Mouse (Mus musculus) heart, embryonic 14.5 days (tissue): Measurements from ENCODE around the gene Fbxl16. TPM values are rescaled to one million over a fixed set of nuclear protein-coding genes. Genes with fewer than 3 reads are reported as not detected.

Experiments
- ATAC-seq: fragments of 200-750 bp; cut with Nextera tagmentation; 2 replicates; pipeline ENCODE4 v1.8.0; 2017; ENCODE audit warnings: low read depth, moderate TSS enrichment; ENCODE audit not compliant: insufficient number of reproducible peaks, insufficient read depth, low FRiP score
- H3K27ac ChIP-seq, 2 experiments: fragments of 200-500 bp in 1 of 2; fragments of 300-500 bp in 1 of 2; sonication (generic) in 1 of 2; replicated peaks in 1 of 2; 2 replicates each; pipeline ENCODE4 v1.5.1; 2012 to 2014; ENCODE audit warnings: low read depth in 2 of 2, low read length in 2 of 2, control low read depth in 1 of 2, mild to moderate bottlenecking in 1 of 2, mixed read lengths in 1 of 2; ENCODE audit not compliant: control insufficient read depth in 1 of 2, insufficient read depth in 1 of 2
- H3K27me3 ChIP-seq: fragments of 300-500 bp; sonication (generic); 2 replicates; pipeline ENCODE4 v1.6.1; 2014; ENCODE audit warnings: mild to moderate bottlenecking, low read length, control low read depth; ENCODE audit not compliant: control insufficient read depth, insufficient read depth
- H3K36me3 ChIP-seq: fragments of 300-500 bp; sonication (generic); 2 replicates; pipeline ENCODE4 v1.6.1; 2014; ENCODE audit warnings: mild to moderate bottlenecking, control low read depth, low read length, mixed read lengths; ENCODE audit not compliant: control insufficient read depth, insufficient read depth
- H3K4me1 ChIP-seq, 2 experiments: fragments of 200-500 bp in 1 of 2; fragments of 300-500 bp in 1 of 2; sonication (generic) in 1 of 2; 2 replicates each; pipeline ENCODE4 v1.6.1; 2012 to 2014; ENCODE audit warnings: low read length in 2 of 2, control low read depth in 1 of 2, mixed read lengths in 1 of 2; ENCODE audit not compliant: control insufficient read depth in 2 of 2, insufficient read depth in 2 of 2
- H3K4me2 ChIP-seq: fragments of 300-500 bp; sonication (generic); 2 replicates; pipeline ENCODE4 v1.6.1; 2014; ENCODE audit warnings: mild to moderate bottlenecking, low read length
- H3K4me3 ChIP-seq, 2 experiments: fragments of 200-500 bp in 1 of 2; fragments of 300-500 bp in 1 of 2; sonication (generic) in 1 of 2; 2 replicates each; pipeline ENCODE4 v1.5.1; 2012 to 2014; ENCODE audit warnings: low read length in 2 of 2, mild to moderate bottlenecking in 2 of 2, control low read depth in 1 of 2, low read depth in 1 of 2, moderate library complexity in 1 of 2; ENCODE audit not compliant: control insufficient read depth in 1 of 2, insufficient read depth in 1 of 2
- H3K9ac ChIP-seq: fragments of 300-500 bp; sonication (generic); 2 replicates; pipeline ENCODE4 v1.6.1; 2014; ENCODE audit warnings: mild to moderate bottlenecking, low read length
- H3K9me3 ChIP-seq: fragments of 300-500 bp; sonication (generic); 2 replicates; pipeline ENCODE4 v1.6.1; 2016; ENCODE audit warnings: low read length, control low read depth; ENCODE audit not compliant: control insufficient read depth
- WGBS: fragments of 180-500 bp; shearing (Covaris S2); extraction: QIAGEN DNeasy Blood & Tissue Kit; methylation state at CpG from one replicate; pipeline ENCODE4 v1.1.7; 2014; 5-methylcytosine and 5-hydroxymethylcytosine counted together
- polyA plus RNA-seq: library from polyadenylated mRNA; unstranded; fragments of >200 nt; fragmentation: Nextera tagmentation; extraction: Ambion mirVana; gene quantifications from 2 replicates; pipeline ENCODE4 v1.2.1, GENCODE M21; 2014

Gene Fbxl16
- polyA plus RNA-seq, 1 experiment from 2014 or later: 1.1 TPM

DNA sequence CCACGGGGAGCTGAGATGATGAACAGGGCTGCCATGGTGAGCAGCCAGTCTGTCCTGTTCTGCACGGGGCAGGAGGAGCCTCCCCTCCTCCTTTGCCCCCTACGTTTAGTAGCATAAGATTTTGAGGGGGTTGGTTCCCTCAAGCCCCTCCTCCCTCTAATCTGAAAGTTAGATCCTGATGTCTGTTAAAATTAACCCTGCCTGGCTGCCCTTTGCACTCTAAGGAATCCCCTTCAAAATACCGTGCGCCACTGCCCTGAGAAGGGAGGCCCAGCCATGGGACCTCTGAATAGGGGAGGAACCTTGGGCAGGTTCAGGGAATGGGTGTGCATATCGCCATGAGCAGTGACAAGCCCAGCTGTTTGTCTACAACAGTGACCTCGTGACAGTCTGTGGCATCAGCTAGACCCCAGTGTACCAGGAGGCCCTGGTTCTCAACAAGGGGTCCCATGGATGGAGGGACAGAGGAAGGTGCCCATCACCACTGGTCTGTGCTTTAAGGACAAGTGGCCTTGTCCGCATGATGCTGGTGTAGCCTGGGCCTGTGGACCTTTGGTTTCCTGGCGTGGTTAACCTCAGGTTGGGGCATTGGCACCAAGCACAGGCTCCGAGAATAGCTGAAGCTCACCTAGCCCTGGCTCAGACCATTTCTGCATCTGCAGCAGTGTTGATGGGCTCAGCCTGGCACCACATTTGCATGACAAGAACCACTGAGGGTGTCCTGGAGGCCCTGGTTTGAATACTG, 33.4 kb upstream of the Fbxl16 start:
- Histone ChIP-seq H3K4me3 (no peak overlapping the region), H3K4me1 (peaks cover 5 to 8% of the 10 kb centered on the region in 2 experiments), H3K27me3 (no peaks in the 10 kb centered on the region), H3K9me3 (no peaks in the 10 kb centered on the region), H3K9ac (no peak overlapping the region), H3K27ac (no peak overlapping the region), H3K36me3 (peaks cover 38% of the 10 kb centered on the region), H3K4me2 (no peak overlapping the region)
- ATAC-seq: no peak
- 82% methylated on average over 10 of the region's 10 CpGs for WGBS

- no peak overlapping the region for H3K4me2 ChIP-seq
- H3K27me3 ChIP-seq: no peaks in the 10 kb centered on the region
- no peaks in the 10 kb centered on the region for H3K9me3 ChIP-seq
- peaks cover 63% of the 10 kb centered on the region for H3K36me3 ChIP-seq
- H3K4me1 ChIP-seq: peaks cover 5 to 10% of the 10 kb centered on the region in 2 experiments
- H3K9ac ChIP-seq: no peak overlapping the region
- no peak overlapping the region for H3K4me3 ChIP-seq
- WGBS: 94% methylated on average over 5 of the region's 5 CpGs
- no peak for ATAC-seq
- H3K27ac ChIP-seq: no peak overlapping the region
Observed at GRCm38 (mm10) chr17:25777948-25778347, 30.9 kb upstream of the Fbxl16 start.

DNA sequence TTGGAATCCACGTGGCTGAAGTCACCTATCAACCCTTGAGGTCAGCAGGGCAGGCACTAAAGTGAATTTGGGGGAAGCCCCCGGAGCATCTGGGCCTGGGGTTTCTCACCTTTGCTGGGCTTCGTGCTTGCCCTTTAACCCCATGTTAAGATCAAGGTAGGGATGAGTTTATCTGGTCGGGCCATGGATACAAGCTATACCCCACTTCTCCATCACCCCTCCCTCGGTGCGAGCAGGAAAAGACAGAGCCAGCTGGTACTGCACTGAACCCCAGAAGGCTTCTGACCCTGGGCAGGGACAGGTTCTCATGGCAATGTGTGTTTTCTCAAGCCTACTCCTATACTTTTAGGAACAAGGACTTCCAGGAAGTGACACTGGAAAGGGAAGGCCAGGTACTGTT, 27.5 kb upstream of the Fbxl16 start:
- no peaks in the 10 kb centered on the region for H3K9me3 ChIP-seq
- H3K27me3 ChIP-seq: no peaks in the 10 kb centered on the region
- 81% methylated on average over 6 of the region's 6 CpGs for WGBS
- peaks cover 9 to 22% of the 10 kb centered on the region in 2 experiments for H3K4me1 ChIP-seq
- peaks cover 76% of the 10 kb centered on the region for H3K36me3 ChIP-seq
- no peak overlapping the region for H3K9ac ChIP-seq
- no peak overlapping the region for H3K4me2 ChIP-seq
- H3K27ac ChIP-seq: no peak overlapping the region
- no peak for ATAC-seq
- no peak overlapping the region for H3K4me3 ChIP-seq

- no peaks in the 10 kb centered on the region for H3K9me3 ChIP-seq
- no peaks in the 10 kb centered on the region for H3K27me3 ChIP-seq
- no peak for ATAC-seq
- no peak overlapping the region for H3K4me2 ChIP-seq
- peaks cover 9 to 22% of the 10 kb centered on the region in 2 experiments for H3K4me1 ChIP-seq
- H3K4me3 ChIP-seq: no peak overlapping the region
- H3K27ac ChIP-seq: peak overlapping the region; percentile 34 to 48; a peak in 1 of 4 replicates
- WGBS: 59% methylated on average over 7 of the region's 7 CpGs
- peak overlapping the region; percentile 3 for H3K9ac ChIP-seq
- H3K36me3 ChIP-seq: peaks cover 72% of the 10 kb centered on the region
Observed at GRCm38 (mm10) chr17:25783086-25783485, 25.8 kb upstream of the Fbxl16 start.

- Histone ChIP-seq H3K9me3 (no peaks in the 10 kb centered on the region), H3K27ac (no peak overlapping the region), H3K27me3 (no peaks in the 10 kb centered on the region), H3K4me2 (peak overlapping the region; percentile 86), H3K36me3 (peaks cover 69% of the 10 kb centered on the region), H3K4me1 (peaks cover 9 to 22% of the 10 kb centered on the region in 2 experiments), H3K4me3 (peak overlapping the region; percentile 60 to 92), H3K9ac (peak overlapping the region; percentile 83)
- WGBS: 81% methylated on average over 15 of the region's 15 CpGs
- ATAC-seq: no peak
Observed at GRCm38 (mm10) chr17:25783861-25784574, 24.9 kb upstream of the Fbxl16 start.

GRCm38 (mm10) chr17:25785281-25785745, 23.6 kb upstream of the Fbxl16 start, which contains the start of gene Haghl:
Gene Haghl (minus strand): TSS chr17:25785673.
- peak within 1 kb of the TSS; percentile 60 to 92 for H3K4me3 ChIP-seq
- peak within 1 kb of the TSS; percentile 78 to 96 for H3K27ac ChIP-seq
- peak; percentile 74 for ATAC-seq
- H3K36me3 ChIP-seq: peaks cover 67% of the 10 kb centered on the region
- H3K27me3 ChIP-seq: no peaks in the 10 kb centered on the region
- H3K4me1 ChIP-seq: peaks cover 9 to 22% of the 10 kb centered on the region in 2 experiments
- peak within 1 kb of the TSS; percentile 86 for H3K4me2 ChIP-seq
- WGBS: under 1% methylated on average over 23 of the region's 23 CpGs
- no peaks in the 10 kb centered on the region for H3K9me3 ChIP-seq
- H3K9ac ChIP-seq: peak within 1 kb of the TSS; percentile 83

- Histone ChIP-seq H3K4me1 (peaks cover 11 to 28% of the 10 kb centered on the region in 2 experiments), H3K9me3 (no peaks in the 10 kb centered on the region), H3K4me2 (peak within 1 kb of the TSS; percentile 86), H3K4me3 (peak within 1 kb of the TSS; percentile 60 to 92), H3K36me3 (peaks cover 59% of the 10 kb centered on the region), H3K9ac (peak within 1 kb of the TSS; percentile 83), H3K27ac (peak within 1 kb of the TSS; percentile 78 to 96), H3K27me3 (no peaks in the 10 kb centered on the region)
- no peak for ATAC-seq
- WGBS: 79% methylated on average over 3 of the region's 3 CpGs
Observed at GRCm38 (mm10) chr17:25786280-25786679, 22.6 kb upstream of the Fbxl16 start, which contains the start of gene Ccdc78. Gene Ccdc78 (plus strand): TSS chr17:25786580.
